Mouse (Mus musculus) induced T-regulatory cell, adult 2 months (primary cell): Measurements from ENCODE around the gene Rdh13.
A peak's percentile ranks its signal among the peaks of the same experiment; 100 is the strongest.
"Not testable (repeated sequence)": the region's sequence is repeated elsewhere in the genome, so short reads cannot be mapped to it uniquely, and the experiment has no call there.

Experiments
- DNase-seq: peaks from one replicate; pipeline ENCODE4 v3.0.0-alpha.2; 2012; ENCODE audit warnings: low read depth

Rdh13 gene

DNA sequence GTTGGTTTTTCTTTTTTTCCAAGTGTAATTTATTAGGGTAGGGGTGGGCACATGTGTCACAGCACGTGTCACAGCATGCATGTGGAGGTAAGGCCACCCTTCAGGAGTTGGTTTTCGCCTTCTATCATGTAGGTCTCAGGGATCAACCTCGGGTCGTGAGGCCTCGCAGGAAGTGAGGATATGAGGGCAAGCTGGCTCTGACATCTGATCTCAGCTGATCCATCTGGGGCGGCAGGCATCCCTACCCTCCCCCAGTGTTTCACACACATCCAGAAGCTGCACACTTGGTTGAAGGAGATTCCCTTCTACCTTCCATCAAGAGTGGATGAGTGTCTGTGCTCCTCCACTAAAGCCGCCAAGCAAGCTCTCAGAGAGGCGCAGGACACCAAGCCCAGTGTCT, 13.4 kb downstream of the Rdh13 start:
- DNase-seq: no peak

DNA sequence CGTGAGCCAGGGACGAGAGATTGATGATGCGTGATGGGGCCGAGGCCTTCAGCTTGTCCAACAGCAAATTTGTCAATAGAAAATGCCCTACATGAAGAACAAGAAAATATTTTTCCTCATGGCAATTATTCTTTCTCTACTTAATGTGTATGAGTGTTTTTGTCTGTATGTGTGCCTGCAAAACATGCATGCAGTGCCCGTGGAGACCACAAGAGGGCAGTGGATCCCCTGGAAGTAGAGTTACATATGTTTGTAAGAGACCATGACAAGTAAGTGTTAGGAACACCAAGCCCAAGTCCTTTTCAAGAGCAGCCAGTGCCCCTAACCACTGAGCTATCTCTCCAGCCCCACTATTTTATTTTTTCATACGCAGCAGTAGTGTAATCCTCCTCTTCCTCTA, 13.9 kb downstream of the Rdh13 start:
- DNase-seq: peak; percentile 86

- DNase-seq: no peak
Observed at GRCm38 (mm10) chr7:4430246-4430844, 15.1 kb downstream of the Rdh13 start.

DNA sequence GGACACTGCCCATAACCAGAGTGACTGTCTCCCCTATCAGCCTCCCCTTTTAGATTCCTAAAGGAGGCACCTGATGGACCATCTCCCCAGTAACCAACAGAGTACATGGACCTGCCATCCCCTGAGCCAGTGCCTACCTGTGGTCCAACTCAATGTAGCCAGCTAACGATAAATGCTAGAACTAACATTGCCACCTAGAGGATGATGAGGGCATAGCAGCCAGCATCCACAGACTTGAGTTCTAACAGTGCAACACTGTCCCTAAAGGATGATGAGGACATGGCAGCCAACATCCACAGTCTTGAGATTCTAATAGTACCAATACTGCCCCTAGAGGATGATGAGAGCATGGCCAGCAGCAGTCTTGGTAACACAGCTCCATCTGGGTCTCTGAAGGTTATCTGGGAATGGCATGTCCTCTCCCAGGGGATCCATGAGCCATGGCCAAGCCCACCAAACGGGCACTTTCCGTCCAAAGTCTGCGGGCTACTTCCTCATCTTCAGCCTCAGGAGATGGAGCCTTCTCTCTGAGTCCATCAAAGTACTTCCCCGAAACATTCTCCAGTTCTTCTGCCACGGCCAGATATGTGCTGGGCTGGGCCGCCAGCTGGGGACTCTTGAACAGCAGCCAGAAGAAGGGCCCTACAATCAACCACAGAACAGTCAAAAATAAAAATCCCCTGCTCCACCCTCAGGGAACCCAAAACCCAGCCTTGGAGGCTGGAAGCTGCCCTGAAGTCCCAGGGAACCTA, 18.1 kb downstream of the Rdh13 start:
- peak; percentile 97 for DNase-seq

DNA sequence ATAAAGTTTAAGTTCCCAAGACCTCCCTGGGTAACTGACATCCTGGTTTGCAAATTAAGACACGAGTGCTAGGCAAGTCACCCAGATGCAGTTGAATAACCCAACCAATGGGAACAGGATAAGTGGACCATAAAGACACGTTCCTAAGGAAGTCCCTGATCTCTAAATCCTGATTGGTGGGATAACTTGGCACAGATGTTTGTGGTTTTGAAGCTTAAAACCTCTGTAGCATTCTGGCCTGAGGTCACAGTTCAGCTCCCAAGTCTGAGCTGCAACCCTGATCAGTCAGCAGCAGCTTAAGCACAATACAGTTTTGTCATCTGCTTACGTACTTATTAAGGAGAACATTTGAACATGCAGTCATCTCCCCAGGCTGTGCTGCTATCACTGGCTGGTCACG, 25.2 kb downstream of the Rdh13 start:
- no peak for DNase-seq

DNA sequence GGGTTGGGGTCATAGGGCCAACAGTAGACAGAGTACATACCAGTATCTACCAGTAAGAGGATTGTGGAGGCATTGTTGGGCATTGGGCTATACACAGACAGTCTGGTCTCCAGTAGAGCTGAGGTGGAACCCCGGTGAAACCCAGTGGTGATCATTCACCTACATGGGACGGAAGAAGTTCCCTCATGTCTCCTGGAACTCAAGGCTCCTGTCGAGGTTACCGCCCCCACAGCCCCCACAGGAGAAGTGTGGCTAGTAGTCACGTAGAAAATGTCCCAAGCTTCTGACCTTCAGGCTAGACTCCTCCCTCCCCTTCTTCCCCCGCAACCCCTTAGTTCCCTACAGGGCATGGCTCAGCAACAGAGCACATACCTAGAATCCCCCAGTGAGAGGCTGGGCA, 25.8 kb downstream of the Rdh13 start:
- no peak for DNase-seq

DNA sequence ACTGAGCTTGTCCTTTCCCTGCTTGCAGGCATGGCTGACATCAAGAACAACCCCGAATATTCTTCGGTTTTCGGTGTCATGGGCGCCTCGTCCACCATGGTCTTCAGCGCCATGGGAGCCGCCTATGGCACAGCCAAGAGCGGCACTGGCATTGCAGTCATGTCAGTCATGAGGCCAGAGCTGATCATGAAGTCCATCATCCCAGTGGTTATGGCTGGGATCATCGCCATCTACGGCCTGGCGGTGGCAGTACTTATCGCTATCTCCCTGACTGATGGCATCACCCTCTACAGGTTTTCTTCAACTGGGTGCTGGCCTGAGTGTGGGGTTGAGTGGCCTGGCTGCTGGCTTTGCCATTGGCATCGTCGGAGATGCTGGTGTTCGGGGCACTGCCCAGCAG, 33.0 kb downstream of the Rdh13 start:
- not testable (repeated sequence) for DNase-seq

- DNase-seq: no peak
Observed at GRCm38 (mm10) chr7:4397730-4398129, 47.7 kb downstream of the Rdh13 start, which contains the start of gene Gp6. Gene Gp6 (minus strand): TSS chr7:4397744.
